Mouse (Mus musculus): ENCODE measurements around the gene Rab7b. TPM values are rescaled to one million over a fixed set of nuclear protein-coding genes. Genes with fewer than 3 reads are reported as not detected.
A peak's percentile ranks its signal among the peaks of the same experiment; 100 is the strongest.

Rab7b gene
- polyA plus RNA-seq (2014; fragmentation: Nextera tagmentation; extraction: Ambion mirVana): 0.50 and 0.81 TPM in 2 replicates

DNA sequence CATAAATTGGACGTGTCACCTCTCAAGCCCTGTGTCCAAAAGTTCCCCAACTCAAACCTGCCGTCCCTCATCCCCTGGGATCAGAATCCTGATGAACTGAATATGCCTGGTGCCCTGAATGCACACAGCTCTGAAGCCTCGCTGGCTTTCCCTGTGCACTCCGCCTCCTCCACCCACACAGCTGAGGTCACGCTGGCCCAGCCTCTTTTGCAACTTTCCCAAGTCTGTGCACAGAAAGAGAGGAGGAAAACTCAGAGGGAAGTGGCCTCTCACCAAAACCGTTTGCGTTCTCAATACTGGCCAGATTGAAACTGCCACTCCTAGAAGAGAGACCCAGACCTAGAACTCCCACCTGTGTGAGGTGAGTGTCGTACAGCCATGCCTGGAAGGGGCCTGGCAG, at the start of gene Rab7b:
Gene Rab7b, plus strand, starts transcription at position 221 of the 400 bp plus-strand sequence.
- H3K4me2 ChIP-seq (ENCODE audit: low read depth, low read length): no peak within 1 kb of the TSS
- no peak within 1 kb of the TSS for H3K9ac ChIP-seq (replicated peaks; ENCODE audit: low read length)
- no peak for ATAC-seq (replicated peaks; ENCODE audit: insufficient number of reproducible peaks, low FRiP score, low TSS enrichment, low read depth)
- 61% methylated on average over 8 of the region's 8 CpGs for WGBS
- no peak within 1 kb of the TSS for H3K27ac ChIP-seq (replicated peaks; ENCODE audit: low read depth, low read length)
- no peaks in the 10 kb centered on the region for H3K4me1 ChIP-seq (ENCODE audit: control insufficient read depth, insufficient read depth, low read length)
- no peaks in the 10 kb centered on the region for H3K36me3 ChIP-seq (replicated peaks; ENCODE audit: control insufficient read depth, insufficient read depth, low read depth, low read length)
- no peaks in the 10 kb centered on the region for H3K27me3 ChIP-seq (ENCODE audit: control insufficient read depth, insufficient read depth, low read length)
- no peaks in the 10 kb centered on the region for H3K9me3 ChIP-seq (replicated peaks; ENCODE audit: control insufficient read depth, low read length)
- no peak within 1 kb of the TSS for H3K4me3 ChIP-seq (ENCODE audit: low read depth, low read length)
- no peak for DNase-seq (ENCODE audit: low spot score)

- Histone ChIP-seq H3K27me3 (ENCODE audit: control insufficient read depth, insufficient read depth, low read length) (no peaks in the 10 kb centered on the region), H3K27ac (replicated peaks; ENCODE audit: low read depth, low read length) (no peak overlapping the region), H3K4me2 (ENCODE audit: low read depth, low read length) (no peak overlapping the region), H3K4me1 (ENCODE audit: control insufficient read depth, insufficient read depth, low read length) (no peaks in the 10 kb centered on the region), H3K9ac (replicated peaks; ENCODE audit: low read length) (no peak overlapping the region), H3K4me3 (ENCODE audit: low read depth, low read length) (no peak overlapping the region), H3K9me3 (replicated peaks; ENCODE audit: control insufficient read depth, low read length) (no peaks in the 10 kb centered on the region), H3K36me3 (replicated peaks; ENCODE audit: control insufficient read depth, insufficient read depth, low read depth, low read length) (no peaks in the 10 kb centered on the region)
- 82% methylated on average over 4 of the region's 4 CpGs for whole genome bisulfite sequencing
- no peak for DNase-seq (ENCODE audit: low spot score)
- no peak for ATAC-seq (replicated peaks; ENCODE audit: insufficient number of reproducible peaks, low FRiP score, low TSS enrichment, low read depth)
These were observed 48.4 kb upstream of the Rab7b start for GRCm38 (mm10) chr1:131640062-131640461.

DNA sequence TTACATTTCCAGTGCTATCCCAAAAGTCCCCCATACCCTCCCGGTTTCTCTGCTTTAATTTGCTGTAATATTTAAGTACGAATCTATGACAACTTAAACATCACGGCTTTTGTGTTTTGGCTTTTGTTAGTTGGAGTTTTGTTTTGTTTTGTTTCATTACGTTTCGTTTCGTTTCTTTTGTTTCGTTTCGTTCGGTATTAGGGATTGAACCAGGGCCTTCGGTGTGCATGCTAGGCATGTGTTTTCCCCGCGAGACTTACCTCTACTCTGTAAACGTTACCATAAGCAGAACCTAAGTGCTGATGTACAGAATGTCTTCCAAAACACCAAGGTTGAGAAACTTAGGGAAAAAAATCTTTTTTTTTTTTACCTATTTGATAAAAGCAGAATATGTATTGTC, 46.9 kb upstream of the Rab7b start:
- Histone ChIP-seq H3K27ac (replicated peaks; ENCODE audit: low read depth, low read length) (no peak overlapping the region), H3K36me3 (replicated peaks; ENCODE audit: control insufficient read depth, insufficient read depth, low read depth, low read length) (no peaks in the 10 kb centered on the region), H3K4me3 (ENCODE audit: low read depth, low read length) (no peak overlapping the region), H3K9ac (replicated peaks; ENCODE audit: low read length) (no peak overlapping the region), H3K4me1 (ENCODE audit: control insufficient read depth, insufficient read depth, low read length) (no peaks in the 10 kb centered on the region), H3K4me2 (ENCODE audit: low read depth, low read length) (no peak overlapping the region), H3K27me3 (ENCODE audit: control insufficient read depth, insufficient read depth, low read length) (no peaks in the 10 kb centered on the region), H3K9me3 (replicated peaks; ENCODE audit: control insufficient read depth, low read length) (no peaks in the 10 kb centered on the region)
- DNase-seq (ENCODE audit: low spot score): no peak
- ATAC-seq (replicated peaks; ENCODE audit: insufficient number of reproducible peaks, low FRiP score, low TSS enrichment, low read depth): no peak
- 92% methylated on average over 13 of the region's 13 CpGs for WGBS

GRCm38 (mm10) chr1:131642251-131642650, 46.2 kb upstream of the Rab7b start:
- H3K9me3 ChIP-seq (replicated peaks; ENCODE audit: control insufficient read depth, low read length): no peaks in the 10 kb centered on the region
- H3K27ac ChIP-seq (replicated peaks; ENCODE audit: low read depth, low read length): no peak overlapping the region
- H3K9ac ChIP-seq (replicated peaks; ENCODE audit: low read length): no peak overlapping the region
- H3K4me2 ChIP-seq (ENCODE audit: low read depth, low read length): no peak overlapping the region
- no peaks in the 10 kb centered on the region for H3K27me3 ChIP-seq (ENCODE audit: control insufficient read depth, insufficient read depth, low read length)
- DNase-seq (ENCODE audit: low spot score) (no peak), ATAC-seq (replicated peaks; ENCODE audit: insufficient number of reproducible peaks, low FRiP score, low TSS enrichment, low read depth) (no peak)
- H3K4me1 ChIP-seq (ENCODE audit: control insufficient read depth, insufficient read depth, low read length): no peaks in the 10 kb centered on the region
- 90% methylated on average over 2 of the region's 2 CpGs for WGBS
- no peak overlapping the region for H3K4me3 ChIP-seq (ENCODE audit: low read depth, low read length)
- H3K36me3 ChIP-seq (replicated peaks; ENCODE audit: control insufficient read depth, insufficient read depth, low read depth, low read length): no peaks in the 10 kb centered on the region

GRCm38 (mm10) chr1:131652670-131653443, 35.6 kb upstream of the Rab7b start:
- DNase-seq (ENCODE audit: low spot score) (no peak), ATAC-seq (replicated peaks; ENCODE audit: insufficient number of reproducible peaks, low FRiP score, low TSS enrichment, low read depth) (no peak)
- Histone ChIP-seq H3K4me2 (ENCODE audit: low read depth, low read length) (no peak overlapping the region), H3K36me3 (replicated peaks; ENCODE audit: control insufficient read depth, insufficient read depth, low read depth, low read length) (no peaks in the 10 kb centered on the region), H3K9me3 (replicated peaks; ENCODE audit: control insufficient read depth, low read length) (no peaks in the 10 kb centered on the region), H3K4me1 (ENCODE audit: control insufficient read depth, insufficient read depth, low read length) (no peaks in the 10 kb centered on the region), H3K27ac (replicated peaks; ENCODE audit: low read depth, low read length) (no peak overlapping the region), H3K27me3 (ENCODE audit: control insufficient read depth, insufficient read depth, low read length) (no peaks in the 10 kb centered on the region), H3K9ac (replicated peaks; ENCODE audit: low read length) (no peak overlapping the region), H3K4me3 (ENCODE audit: low read depth, low read length) (no peak overlapping the region)
- 79% methylated on average over 12 of the region's 12 CpGs for WGBS

- no peak for ATAC-seq (replicated peaks; ENCODE audit: insufficient number of reproducible peaks, low FRiP score, low TSS enrichment, low read depth)
- H3K4me2 ChIP-seq (ENCODE audit: low read depth, low read length): no peak overlapping the region
- no peak for DNase-seq (ENCODE audit: low spot score)
- no peak overlapping the region for H3K4me3 ChIP-seq (ENCODE audit: low read depth, low read length)
- H3K27me3 ChIP-seq (ENCODE audit: control insufficient read depth, insufficient read depth, low read length): no peaks in the 10 kb centered on the region
- 86% methylated on average over 6 of the region's 6 CpGs for WGBS
- no peak overlapping the region for H3K9ac ChIP-seq (replicated peaks; ENCODE audit: low read length)
- no peaks in the 10 kb centered on the region for H3K9me3 ChIP-seq (replicated peaks; ENCODE audit: control insufficient read depth, low read length)
- H3K36me3 ChIP-seq (replicated peaks; ENCODE audit: control insufficient read depth, insufficient read depth, low read depth, low read length): no peaks in the 10 kb centered on the region
- no peaks in the 10 kb centered on the region for H3K4me1 ChIP-seq (ENCODE audit: control insufficient read depth, insufficient read depth, low read length)
- H3K27ac ChIP-seq (replicated peaks; ENCODE audit: low read depth, low read length): no peak overlapping the region
These were observed 32.9 kb upstream of the Rab7b start for GRCm38 (mm10) chr1:131655601-131656000.

DNA sequence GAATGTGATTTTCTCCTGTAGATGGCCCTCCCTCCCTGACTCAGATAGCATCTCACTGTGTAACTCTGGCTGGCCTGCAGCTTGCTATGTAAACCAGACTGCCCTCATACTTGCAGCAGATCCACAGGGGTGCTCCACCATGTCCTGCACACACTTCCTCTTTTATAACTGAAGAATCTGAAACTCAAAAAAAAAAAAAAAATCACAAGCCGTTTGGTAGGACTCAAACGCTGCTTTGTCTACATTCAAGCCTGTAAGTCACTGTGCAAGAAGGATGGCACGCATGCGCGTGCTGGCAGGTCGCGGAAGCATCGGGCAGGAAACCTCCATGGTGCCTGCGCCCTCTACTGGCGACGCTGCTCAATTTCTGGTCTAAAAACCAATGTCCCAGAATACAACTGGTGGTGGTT, 30.5 kb upstream of the Rab7b start:
- Histone ChIP-seq H3K36me3 (replicated peaks; ENCODE audit: control insufficient read depth, insufficient read depth, low read depth, low read length) (no peaks in the 10 kb centered on the region), H3K4me1 (ENCODE audit: control insufficient read depth, insufficient read depth, low read length) (no peaks in the 10 kb centered on the region), H3K27me3 (ENCODE audit: control insufficient read depth, insufficient read depth, low read length) (no peaks in the 10 kb centered on the region), H3K4me3 (ENCODE audit: low read depth, low read length) (0 out of 2 replicates have a peak overlapping the region, but pooled peaks have one; percentile 18), H3K4me2 (ENCODE audit: low read depth, low read length) (no peak overlapping the region; the same call in 1 of the 2 replicates), H3K27ac (replicated peaks; ENCODE audit: low read depth, low read length) (no peak overlapping the region; the same call in 1 of the 2 replicates), H3K9me3 (replicated peaks; ENCODE audit: control insufficient read depth, low read length) (no peaks in the 10 kb centered on the region), H3K9ac (replicated peaks; ENCODE audit: low read length) (peak overlapping the region; percentile 58)
- DNase-seq (ENCODE audit: low spot score) (peak; percentile 96), ATAC-seq (replicated peaks; ENCODE audit: insufficient number of reproducible peaks, low FRiP score, low TSS enrichment, low read depth) (peak; percentile 76; the same call in 1 of the 2 replicates)
- WGBS: under 1% methylated on average over 11 of the region's 11 CpGs

DNA sequence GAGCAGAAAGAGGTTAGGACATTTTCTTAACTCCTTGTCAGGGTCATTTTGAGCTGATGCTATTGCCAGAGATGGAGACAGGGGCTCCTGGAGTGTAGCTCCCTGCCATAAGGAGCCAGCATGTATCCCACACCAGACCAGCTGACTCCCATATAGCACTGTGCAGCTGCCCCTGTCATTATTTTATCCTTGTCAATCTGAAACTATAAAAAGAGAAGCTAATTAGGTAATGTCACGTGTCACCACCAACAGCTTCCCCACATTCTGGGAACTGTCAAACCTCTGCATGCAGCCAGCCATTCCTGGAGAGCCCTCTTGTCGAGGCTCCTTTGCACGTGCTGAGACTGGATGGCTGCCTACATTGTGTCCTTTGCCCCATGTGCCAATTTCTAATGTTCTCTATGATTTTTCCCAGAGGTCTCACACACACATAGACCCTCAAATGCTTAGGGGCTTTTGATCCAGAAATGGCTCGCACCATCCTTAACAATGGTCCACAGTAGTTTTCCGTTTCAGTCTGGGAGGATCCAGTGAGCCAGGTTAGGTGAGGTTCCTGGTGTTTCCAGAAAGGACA, 28.9 kb upstream of the Rab7b start:
- no peak for ATAC-seq (replicated peaks; ENCODE audit: insufficient number of reproducible peaks, low FRiP score, low TSS enrichment, low read depth)
- DNase-seq (ENCODE audit: low spot score): no peak

More for the DNA sequence above, 28.9 kb upstream of the Rab7b start:
- Histone ChIP-seq H3K27ac (replicated peaks; ENCODE audit: low read depth, low read length) (no peak overlapping the region), H3K27me3 (ENCODE audit: control insufficient read depth, insufficient read depth, low read length) (no peaks in the 10 kb centered on the region), H3K36me3 (replicated peaks; ENCODE audit: control insufficient read depth, insufficient read depth, low read depth, low read length) (no peaks in the 10 kb centered on the region), H3K4me3 (ENCODE audit: low read depth, low read length) (no peak overlapping the region), H3K9me3 (replicated peaks; ENCODE audit: control insufficient read depth, low read length) (no peaks in the 10 kb centered on the region), H3K4me2 (ENCODE audit: low read depth, low read length) (no peak overlapping the region), H3K4me1 (ENCODE audit: control insufficient read depth, insufficient read depth, low read length) (no peaks in the 10 kb centered on the region), H3K9ac (replicated peaks; ENCODE audit: low read length) (no peak overlapping the region)
- 71% methylated on average over 5 of the region's 5 CpGs for WGBS
